Mouse (Mus musculus): ENCODE data around the gene Fgfr2.
A peak's percentile ranks its signal among the peaks of the same experiment; 100 is the strongest.

The Fgfr2 gene

GRCm38 (mm10) chr7:130938896-130939295, 2184.3 kb downstream of the Fgfr2 start:
- DNase-seq, result peak; percentile 25

- no peak for DNase-seq
These were observed 2185.1 kb downstream of the Fgfr2 start for GRCm38 (mm10) chr7:130938005-130938404.

- DNase-seq, result peak; percentile 29
These were observed 2185.8 kb downstream of the Fgfr2 start for GRCm38 (mm10) chr7:130937266-130937841.

GRCm38 (mm10) chr7:130936472-130936951, 2186.6 kb downstream of the Fgfr2 start:
- DNase-seq, result peak; percentile 67

GRCm38 (mm10) chr7:130935793-130936471, 2187.2 kb downstream of the Fgfr2 start, which contains the start of gene Htra1:
Gene Htra1 (plus strand): TSS chr7:130936111.
- peak; percentile 78 for DNase-seq

- DNase-seq, result no peak
These were observed 2187.7 kb downstream of the Fgfr2 start for GRCm38 (mm10) chr7:130935421-130935792.

- DNase-seq, result no peak
These were observed 2188.5 kb downstream of the Fgfr2 start for GRCm38 (mm10) chr7:130934654-130935053.

GRCm38 (mm10) chr7:130932921-130933320, 2190.2 kb downstream of the Fgfr2 start:
- no peak for DNase-seq

GRCm38 (mm10) chr7:130930401-130930800, 2192.7 kb downstream of the Fgfr2 start:
- no peak for DNase-seq

GRCm38 (mm10) chr7:130922981-130923731, 2200.0 kb downstream of the Fgfr2 start:
- DNase-seq, result no peak

- no peak for DNase-seq
These were observed 2204.9 kb downstream of the Fgfr2 start for GRCm38 (mm10) chr7:130918260-130918659.

GRCm38 (mm10) chr7:130914693-130915363, 2208.3 kb downstream of the Fgfr2 start:
- no peak for DNase-seq

- no peak for DNase-seq
These were observed 2212.3 kb downstream of the Fgfr2 start for GRCm38 (mm10) chr7:130910841-130911240.

- DNase-seq, result no peak
These were observed 2218.4 kb downstream of the Fgfr2 start for GRCm38 (mm10) chr7:130904571-130905365.

GRCm38 (mm10) chr7:130903505-130904074, 2219.6 kb downstream of the Fgfr2 start:
- DNase-seq, result no peak

- DNase-seq, result no peak
These were observed 2220.2 kb downstream of the Fgfr2 start for GRCm38 (mm10) chr7:130902929-130903328.

- DNase-seq, result no peak
These were observed 2222.8 kb downstream of the Fgfr2 start for GRCm38 (mm10) chr7:130900233-130900848.

GRCm38 (mm10) chr7:130898373-130898772, 2224.8 kb downstream of the Fgfr2 start:
- no peak for DNase-seq

GRCm38 (mm10) chr7:130897201-130897600, 2225.9 kb downstream of the Fgfr2 start:
- DNase-seq, result no peak

GRCm38 (mm10) chr7:130896064-130896463, 2227.1 kb downstream of the Fgfr2 start:
- DNase-seq, result no peak

GRCm38 (mm10) chr7:130895618-130895945, 2227.6 kb downstream of the Fgfr2 start:
- DNase-seq, result no peak

Measured in kidney, adult 18-20 months (tissue).